11 mouse cellular contexts compared by ENCODE assay signal in genomic region chr3:66979491-66979890, GRCm38 (mm10). TPM values are rescaled to one million over a fixed set of nuclear protein-coding genes. Genes with fewer than 3 reads are reported as not detected.
DNase-seq lines count a peak whose midpoint lies in the region; ATAC-seq lines count a peak whose summit lies in the region.
"Had no signal": no experiment of that assay in that cellular context is flagged by ENCODE, and none has a peak within 500 bp of the region (broad histone marks: within the 10 kb centered on the region; RNA-seq: fewer than 3 reads in every experiment).

No protein-coding gene starts in this region.

- H3K4me3 ChIP-seq in heart, embryonic 11.5 days (ENCODE audit: low read depth, low read length) = peak overlapping the region; percentile 31; the same call in 1 of the 2 replicates
- peak overlapping the region; percentile 47 for H3K4me3 ChIP-seq in hindbrain, embryonic 12.5 days
- H3K4me3 ChIP-seq in midbrain, embryonic 14.5 days (replicated peaks; ENCODE audit: low read depth, low read length) = peak overlapping the region; percentile 54
- no peak overlapping the region for H3K4me3 ChIP-seq in kidney, embryonic 14.5 days (ENCODE audit: low read length)

- H3K9ac ChIP-seq in heart, embryonic 11.5 days (ENCODE audit: low read depth, low read length) = no peak overlapping the region
- no peak overlapping the region for H3K9ac ChIP-seq in hindbrain, embryonic 12.5 days
- peak overlapping the region; percentile 73 for H3K9ac ChIP-seq in midbrain, embryonic 14.5 days (replicated peaks; ENCODE audit: low read length)
- H3K9ac ChIP-seq in kidney, embryonic 14.5 days (ENCODE audit: low read depth, low read length) = no peak overlapping the region

- 0 out of 2 replicates have a peak, but pooled peaks cover 3% of the 10 kb centered on the region for H3K4me1 ChIP-seq in heart, embryonic 11.5 days (ENCODE audit: control insufficient read depth, insufficient read depth, low read length)
- H3K4me1 ChIP-seq in hindbrain, embryonic 12.5 days = peaks cover 21% of the 10 kb centered on the region
- peaks cover 8% of the 10 kb centered on the region; the same call in 1 of the 2 replicates for H3K4me1 ChIP-seq in midbrain, embryonic 14.5 days (ENCODE audit: control insufficient read depth, insufficient read depth, low read length)
- 0 out of 2 replicates have a peak, but pooled peaks cover 4% of the 10 kb centered on the region for H3K4me1 ChIP-seq in kidney, embryonic 14.5 days (ENCODE audit: control insufficient read depth, insufficient read depth, low read length)

- peaks cover 76% of the 10 kb centered on the region for H3K27me3 ChIP-seq in heart, embryonic 11.5 days (ENCODE audit: control insufficient read depth, insufficient read depth, low read length)
- peaks cover 80% of the 10 kb centered on the region for H3K27me3 ChIP-seq in hindbrain, embryonic 12.5 days
- peaks cover 44% of the 10 kb centered on the region for H3K27me3 ChIP-seq in midbrain, embryonic 14.5 days (ENCODE audit: control insufficient read depth, insufficient read depth, low read length)
- H3K27me3 ChIP-seq in kidney, embryonic 14.5 days (ENCODE audit: control insufficient read depth, insufficient read depth, low read length) = peaks cover 82% of the 10 kb centered on the region

- WGBS in heart, embryonic 11.5 days (ENCODE audit: insufficient replicate concordance) = 4% methylated on average over 9 of the region's 9 CpGs
- 5% methylated on average over 9 of the region's 9 CpGs for WGBS in hindbrain, embryonic 12.5 days
- WGBS in midbrain, embryonic 14.5 days = 2% methylated on average over 9 of the region's 9 CpGs
- under 1% methylated on average over 9 of the region's 9 CpGs for WGBS in kidney, embryonic 14.5 days

- no peaks in the 10 kb centered on the region for H3K36me3 ChIP-seq in heart, embryonic 11.5 days (ENCODE audit: control insufficient read depth, insufficient read depth, low read length)
- no peaks in the 10 kb centered on the region for H3K36me3 ChIP-seq in hindbrain, embryonic 12.5 days
- H3K36me3 ChIP-seq in midbrain, embryonic 14.5 days (ENCODE audit: control insufficient read depth, insufficient read depth, low read length) = no peaks in the 10 kb centered on the region
- H3K36me3 ChIP-seq in kidney, embryonic 14.5 days (ENCODE audit: control insufficient read depth, insufficient read depth, low read length) = no peaks in the 10 kb centered on the region

- H3K9me3 ChIP-seq in heart, embryonic 11.5 days (replicated peaks; ENCODE audit: control insufficient read depth, low read length) = no peaks in the 10 kb centered on the region
- no peaks in the 10 kb centered on the region for H3K9me3 ChIP-seq in hindbrain, embryonic 12.5 days (replicated peaks)
- H3K9me3 ChIP-seq in midbrain, embryonic 14.5 days (ENCODE audit: control insufficient read depth, low read length) = no peaks in the 10 kb centered on the region
- H3K9me3 ChIP-seq in kidney, embryonic 14.5 days (ENCODE audit: control insufficient read depth, low read length) = no peaks in the 10 kb centered on the region

- no peak for ATAC-seq in heart, embryonic 11.5 days (replicated peaks; ENCODE audit: insufficient number of reproducible peaks, low FRiP score, low TSS enrichment)
- no peak for ATAC-seq in hindbrain, embryonic 12.5 days (ENCODE audit: low FRiP score)
- ATAC-seq in midbrain, embryonic 14.5 days (ENCODE audit: low FRiP score, low TSS enrichment) = no peak
- no peak for ATAC-seq in kidney, embryonic 14.5 days (ENCODE audit: low FRiP score, low TSS enrichment)
- ATAC-seq: inflammation-experienced regulatory T-cells, adult 6 months had no signal

- H3K27ac ChIP-seq in heart, embryonic 11.5 days (ENCODE audit: low read depth, low read length) = no peak overlapping the region
- H3K27ac ChIP-seq in hindbrain, embryonic 12.5 days = peak overlapping the region; percentile 62
- H3K27ac ChIP-seq in midbrain, embryonic 14.5 days (replicated peaks; ENCODE audit: low read depth, low read length) = peak overlapping the region; percentile 91
- H3K27ac ChIP-seq in kidney, embryonic 14.5 days (ENCODE audit: low read depth, low read length) = no peak overlapping the region

- no peak overlapping the region for H3K4me2 ChIP-seq in heart, embryonic 11.5 days
- H3K4me2 ChIP-seq in hindbrain, embryonic 12.5 days (replicated peaks) = no peak overlapping the region
- peak overlapping the region; percentile 43 for H3K4me2 ChIP-seq in midbrain, embryonic 14.5 days (ENCODE audit: low read length)
- H3K4me2 ChIP-seq in kidney, embryonic 14.5 days (replicated peaks; ENCODE audit: low read depth, low read length) = no peak overlapping the region

- no peak for DNase-seq in heart, adult 9 months (ENCODE audit: low spot score in 2 of 2)
- peak; percentile 11 for DNase-seq in embryo, embryonic 11 days
- DNase-seq in midbrain, embryonic 14.5 days = no peak
- DNase-seq in urinary bladder, postnatal 10 days (ENCODE audit: low spot score) = no peak
- no peak for DNase-seq in ovary, postnatal 14 days (ENCODE audit: low spot score)
- DNase-seq: cerebellum, adult 11-12 months; lung, adult 2 months had no signal

RNA-seq across cellular contexts. Expression of gene Rsrc1, which starts 1.7 kb away (rescaled TPM):
- polyA plus RNA-seq in heart, embryonic 11.5 days (2014; fragmentation: Nextera tagmentation; extraction: Ambion mirVana) = 32.1 and 33.8 TPM in 2 replicates
- polyA plus RNA-seq in hindbrain, embryonic 12.5 days (2016; fragmentation: Nextera tagmentation; extraction: Ambion mirVana) = 40.3 and 40.7 TPM in 2 replicates
- 42.2 and 50.9 TPM in 2 replicates for polyA plus RNA-seq in midbrain, embryonic 14.5 days (2014; fragmentation: Nextera tagmentation; extraction: Ambion mirVana)
- polyA plus RNA-seq in kidney, embryonic 14.5 days (2014; fragmentation: Nextera tagmentation; extraction: Ambion mirVana) = 38.5 and 43.8 TPM in 2 replicates

RNA-seq across cellular contexts. Expression of gene Shox2, which starts 2.1 kb away (rescaled TPM):
- 11.9 and 13.3 TPM in 2 replicates for polyA plus RNA-seq in heart, embryonic 11.5 days (2014; fragmentation: Nextera tagmentation; extraction: Ambion mirVana)
- 40.6 and 42.4 TPM in 2 replicates for polyA plus RNA-seq in hindbrain, embryonic 12.5 days (2016; fragmentation: Nextera tagmentation; extraction: Ambion mirVana)
- 61.8 and 74.7 TPM in 2 replicates for polyA plus RNA-seq in midbrain, embryonic 14.5 days (2014; fragmentation: Nextera tagmentation; extraction: Ambion mirVana)
- polyA plus RNA-seq in kidney, embryonic 14.5 days (2014; fragmentation: Nextera tagmentation; extraction: Ambion mirVana) = 0.16 TPM in 1 of 2 replicates, not detected in the other
- polyA plus RNA-seq: inflammation-experienced regulatory T-cells, adult 6 months had no signal

Comparison
In these comparisons a context has a peak if more than half of its experiments do, and no peak if none do; other contexts are left out.
1. H3K27ac ChIP-seq: peak in hindbrain, embryonic 12.5 days (single experiment) and midbrain, embryonic 14.5 days (single experiment); none in heart, embryonic 11.5 days (single experiment) and kidney, embryonic 14.5 days (single experiment).
2. RNA of gene Shox2, which starts 2.1 kb away (polyA plus RNA-seq): 61.8 to 74.7 TPM in midbrain, embryonic 14.5 days, 40.6 to 42.4 TPM in hindbrain, embryonic 12.5 days and 11.9 to 13.3 TPM in heart, embryonic 11.5 days; 0.16 TPM in kidney, embryonic 14.5 days; every median in the first group is over 10 times any median in the second.